Mouse (Mus musculus) kidney, postnatal 14 days (tissue): ENCODE data around the gene Ppfibp1.

Source experiments
- DNase-seq: peaks from one replicate; pipeline ENCODE4 v3.0.0; 2022; ENCODE audit warnings: mixed read lengths

Ppfibp1 gene

DNA sequence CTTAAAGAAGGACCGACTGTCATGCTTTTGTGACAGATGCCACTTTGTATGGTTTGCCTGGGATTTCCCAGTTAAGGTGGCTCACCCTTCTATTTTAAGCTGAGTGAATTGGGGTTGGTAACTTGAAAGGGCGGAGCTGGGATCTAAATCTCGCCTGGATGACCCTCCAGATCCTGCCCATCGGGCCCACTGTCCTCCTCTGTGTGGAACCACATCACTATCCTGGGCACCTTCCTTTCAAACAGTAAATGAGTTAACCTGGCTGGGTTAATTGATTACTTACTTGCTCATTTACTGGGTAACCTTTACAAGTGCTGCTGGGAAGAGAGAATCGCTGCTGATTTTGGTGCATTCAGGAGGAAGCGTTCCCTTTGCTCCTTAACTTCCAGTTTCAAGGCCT lies 30.1 kb downstream of the Ppfibp1 start:
- DNase-seq = no peak

DNA sequence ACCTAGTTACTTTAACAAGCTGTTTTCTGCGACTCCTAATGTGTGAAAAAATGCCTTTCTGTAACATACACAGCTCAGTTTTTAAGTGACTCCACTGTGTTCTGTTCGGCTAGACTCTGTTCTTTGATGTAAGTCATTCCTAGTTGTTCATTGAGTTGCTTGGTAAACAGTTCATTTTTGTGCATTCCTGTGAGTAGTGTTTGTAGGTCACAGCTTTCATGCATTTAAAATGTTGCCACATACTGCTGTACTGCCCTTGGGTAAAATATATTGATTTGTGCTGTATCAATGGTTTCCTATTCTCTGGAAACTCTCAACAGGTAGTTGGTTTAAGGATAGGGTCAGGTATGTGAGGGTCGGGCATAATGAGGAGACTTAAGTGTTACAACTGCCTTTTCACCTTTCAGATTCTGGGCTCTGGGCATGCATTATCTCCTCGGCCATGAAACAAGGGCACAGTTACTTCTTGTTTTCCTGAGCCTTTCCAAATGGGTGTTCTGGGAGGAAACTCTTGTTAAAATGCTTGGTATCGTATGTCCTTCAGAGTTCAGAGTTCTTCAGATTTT lies 38.2 kb downstream of the Ppfibp1 start:
- DNase-seq = no peak

DNA sequence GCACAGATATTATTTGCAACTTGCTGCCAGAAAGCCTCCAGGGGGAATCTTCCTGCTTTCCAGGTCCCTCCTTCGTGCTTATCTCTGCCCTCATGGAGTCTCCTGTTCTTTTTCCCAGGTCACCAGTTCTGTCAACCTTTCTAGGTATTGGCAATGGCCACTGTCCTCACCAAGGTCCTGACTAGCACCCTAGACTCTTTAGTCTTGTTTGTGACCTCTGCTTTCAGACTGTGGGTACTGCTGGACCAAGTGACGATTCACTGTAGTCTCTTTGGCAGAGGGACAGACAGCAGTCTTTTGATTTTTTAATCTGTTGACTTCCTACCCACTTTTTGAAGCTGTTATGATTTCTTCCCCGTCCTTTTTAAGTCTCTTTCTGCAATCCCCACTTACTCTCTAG lies 39.8 kb downstream of the Ppfibp1 start:
- DNase-seq = no peak

DNA sequence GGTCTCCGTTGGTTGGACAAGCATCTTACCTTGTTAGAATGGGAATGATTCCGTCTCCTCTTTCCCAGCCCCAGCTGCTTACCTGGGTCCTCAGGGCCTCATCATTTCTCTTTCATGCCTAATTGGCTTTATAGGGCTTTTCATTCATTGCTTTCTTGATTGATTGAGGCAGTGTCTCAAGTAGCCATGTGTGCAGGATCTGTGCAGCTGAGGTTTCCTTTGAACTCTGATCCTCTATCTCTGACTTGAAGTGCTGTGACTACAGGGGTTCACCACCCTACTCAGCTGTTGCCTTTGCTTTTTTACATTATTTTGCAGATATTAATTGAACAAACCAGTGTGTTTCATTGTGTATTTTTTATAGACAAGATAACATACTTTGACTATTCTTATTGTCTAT lies 40.7 kb downstream of the Ppfibp1 start:
- no peak for DNase-seq

- DNase-seq = peak; percentile 74
Measured at GRCm38 (mm10) chr6:146933123-146933522, 44.8 kb downstream of the Ppfibp1 start.

DNA sequence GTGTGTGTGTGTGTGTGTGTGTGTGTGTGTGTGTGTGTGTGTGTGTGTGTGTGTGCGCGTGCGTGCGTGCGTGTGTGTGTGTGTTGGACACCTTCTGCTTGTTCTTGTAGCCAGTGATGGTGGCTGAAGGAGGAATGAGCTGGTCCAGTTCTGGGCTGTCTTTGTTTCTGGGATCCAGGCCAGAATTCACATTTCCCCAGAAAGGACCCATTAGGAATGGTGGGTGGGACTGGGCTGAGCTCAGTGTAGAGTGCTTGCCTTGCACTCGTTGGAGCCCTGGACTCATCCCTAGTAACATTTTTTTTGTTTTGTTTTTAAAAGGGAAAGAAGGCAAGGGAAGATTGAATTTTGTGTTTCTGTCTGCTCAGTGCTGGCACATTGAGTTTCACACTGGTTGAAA lies 47.7 kb downstream of the Ppfibp1 start:
- peak; percentile 76 for DNase-seq

DNA sequence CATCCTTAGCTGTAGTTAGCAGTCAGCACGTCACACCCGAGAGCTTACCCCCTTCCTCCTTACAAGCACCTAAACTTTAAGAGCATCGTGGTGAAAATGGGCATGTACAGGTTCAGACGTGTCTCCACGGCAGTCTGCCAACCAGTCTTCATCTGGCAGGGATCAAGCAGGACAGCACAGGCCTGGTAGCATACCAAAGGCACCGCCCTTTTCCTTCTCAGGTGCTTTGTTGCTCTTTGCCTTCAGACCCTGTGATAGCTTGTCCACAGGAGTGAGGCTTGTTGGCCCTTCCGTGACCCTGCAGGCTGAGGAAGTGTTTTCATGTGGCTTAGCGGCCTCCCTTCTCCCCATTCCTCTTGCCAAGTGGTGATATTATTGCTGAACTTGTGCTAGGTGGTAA lies 50.7 kb downstream of the Ppfibp1 start:
- DNase-seq = peak; percentile 40

GRCm38 (mm10) chr6:146941505-146942275 lies 53.4 kb downstream of the Ppfibp1 start:
- no peak for DNase-seq

- no peak for DNase-seq
Measured at GRCm38 (mm10) chr6:146944009-146944408, 55.7 kb downstream of the Ppfibp1 start.

- no peak for DNase-seq
Measured at GRCm38 (mm10) chr6:146944830-146945229, 56.5 kb downstream of the Ppfibp1 start.

DNA sequence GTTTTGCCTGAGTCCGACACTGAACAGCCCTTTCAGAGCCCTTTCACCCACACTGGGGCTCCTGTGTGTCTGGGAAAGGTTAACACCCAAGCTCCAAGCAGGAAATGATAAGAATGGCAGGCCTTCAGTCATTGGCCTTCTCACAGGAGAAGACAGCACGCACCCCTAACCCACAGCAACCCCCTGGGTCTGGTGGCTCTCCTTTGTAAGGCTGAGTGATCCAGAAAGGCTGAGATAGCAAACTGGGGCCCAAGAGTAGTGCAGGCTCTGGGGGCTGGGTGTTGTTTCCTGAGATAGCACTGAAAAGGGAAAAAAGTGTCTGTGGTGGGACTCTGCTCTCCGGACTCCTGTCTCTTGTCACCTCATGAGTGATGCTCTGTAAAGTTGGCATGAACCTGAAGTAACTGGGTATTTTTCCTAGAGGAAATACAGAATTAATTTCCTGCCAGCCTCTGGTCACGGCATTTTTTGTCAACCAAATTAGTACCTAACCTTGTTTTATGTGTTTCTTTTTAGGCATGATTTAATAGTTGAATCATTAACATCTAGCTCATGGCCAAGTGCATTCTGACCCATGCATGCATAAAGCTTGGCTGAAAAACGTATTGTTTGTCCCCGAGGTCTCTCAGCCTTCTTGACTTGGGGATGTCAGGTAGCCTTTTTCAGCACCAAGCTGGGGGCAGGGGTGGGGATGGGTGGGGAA lies 58.2 kb downstream of the Ppfibp1 start:
- DNase-seq = peak; percentile 59

- no peak for DNase-seq
Measured at GRCm38 (mm10) chr6:146947186-146947585, 58.9 kb downstream of the Ppfibp1 start.

DNA sequence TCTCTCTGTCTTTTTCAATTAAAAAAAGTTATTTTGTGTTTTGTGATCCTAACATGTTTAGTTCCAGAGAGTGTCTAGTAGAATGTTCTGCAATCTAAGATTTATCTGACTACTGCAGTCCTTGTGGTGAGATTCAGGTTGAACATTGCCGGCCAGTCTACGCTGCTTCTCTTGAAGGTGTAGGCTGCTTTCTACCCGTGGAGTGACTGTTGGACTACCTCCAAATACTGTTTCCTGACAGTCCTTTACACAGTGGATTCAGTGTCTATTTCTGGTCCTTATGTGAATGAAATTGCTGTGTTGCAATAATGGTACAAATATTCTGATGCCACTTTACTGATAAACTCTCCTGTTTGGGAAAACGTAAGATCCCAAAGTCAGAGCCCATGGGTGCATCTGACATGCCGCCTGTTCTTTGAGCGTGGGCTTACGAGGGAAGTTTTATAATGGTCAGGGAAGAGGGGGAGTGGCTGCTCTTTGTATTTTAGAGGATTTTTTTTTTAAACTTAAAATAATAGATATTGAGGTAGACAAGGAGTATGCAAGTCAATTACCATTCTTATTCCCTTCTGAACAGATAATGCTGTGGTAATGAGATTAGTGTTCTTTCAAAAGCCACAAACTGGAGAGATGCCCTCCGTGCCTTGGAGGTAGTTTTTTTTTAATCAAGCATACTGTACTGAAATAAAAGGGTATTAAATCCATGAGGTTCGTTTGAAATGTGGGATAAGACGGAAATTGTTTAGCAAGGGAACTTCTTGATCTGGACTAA lies 61.6 kb downstream of the Ppfibp1 start:
- DNase-seq = no peak

GRCm38 (mm10) chr6:146950454-146950832 lies 62.2 kb downstream of the Ppfibp1 start:
- DNase-seq = no peak

DNA sequence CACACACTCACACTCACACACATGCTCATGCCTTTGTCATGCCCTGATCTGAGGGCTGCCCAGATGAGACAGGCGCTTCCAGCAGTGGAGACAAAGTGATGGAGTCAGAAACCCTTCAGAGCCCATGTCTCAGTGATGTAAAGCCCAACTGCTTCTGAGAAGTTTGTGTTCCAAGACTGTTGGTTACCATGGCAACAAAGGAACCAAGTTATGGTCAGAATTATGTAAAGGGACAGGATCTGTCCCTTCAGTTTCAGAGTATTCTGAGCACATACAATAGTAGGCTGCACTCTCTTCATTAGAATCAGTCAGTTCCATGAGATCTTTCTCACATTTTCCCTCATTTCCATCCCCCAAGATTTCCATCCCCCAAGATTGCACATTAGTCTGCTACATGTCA lies 66.0 kb downstream of the Ppfibp1 start, which contains the start of gene 1700034J05Rik:
1700034J05Rik (minus strand) TSS at position 165 of the 400 bp plus-strand sequence.
- DNase-seq = no peak

- no peak for DNase-seq
Measured at GRCm38 (mm10) chr6:146955475-146955874, 67.2 kb downstream of the Ppfibp1 start.

- no peak for DNase-seq
Measured at GRCm38 (mm10) chr6:146955896-146956295, 67.6 kb downstream of the Ppfibp1 start.

- no peak for DNase-seq
Measured at GRCm38 (mm10) chr6:146956961-146957360, 68.7 kb downstream of the Ppfibp1 start.

DNA sequence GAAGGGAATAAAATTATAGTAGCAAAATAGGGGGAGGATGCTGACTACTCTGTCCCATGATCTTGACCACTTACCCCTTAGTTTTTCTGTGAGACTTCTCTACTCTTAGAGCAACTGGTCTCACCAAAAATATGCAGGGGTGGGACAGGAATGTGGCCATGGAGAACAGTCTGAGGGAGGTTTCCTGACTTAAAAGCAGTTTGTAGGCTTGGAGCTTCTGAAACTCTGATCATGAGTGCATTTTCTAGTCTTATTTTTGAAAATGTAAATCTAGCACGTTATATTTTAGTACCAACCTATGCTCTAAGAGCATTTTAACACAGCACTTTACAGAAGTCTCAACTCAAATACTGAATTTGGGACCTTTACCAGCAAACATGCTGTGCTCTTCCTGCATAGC lies 70.4 kb downstream of the Ppfibp1 start:
- no peak for DNase-seq

- DNase-seq = no peak
Measured at GRCm38 (mm10) chr6:146959908-146960680, 71.8 kb downstream of the Ppfibp1 start.

- no peak for DNase-seq
Measured at GRCm38 (mm10) chr6:146960956-146961355, 72.7 kb downstream of the Ppfibp1 start.

DNA sequence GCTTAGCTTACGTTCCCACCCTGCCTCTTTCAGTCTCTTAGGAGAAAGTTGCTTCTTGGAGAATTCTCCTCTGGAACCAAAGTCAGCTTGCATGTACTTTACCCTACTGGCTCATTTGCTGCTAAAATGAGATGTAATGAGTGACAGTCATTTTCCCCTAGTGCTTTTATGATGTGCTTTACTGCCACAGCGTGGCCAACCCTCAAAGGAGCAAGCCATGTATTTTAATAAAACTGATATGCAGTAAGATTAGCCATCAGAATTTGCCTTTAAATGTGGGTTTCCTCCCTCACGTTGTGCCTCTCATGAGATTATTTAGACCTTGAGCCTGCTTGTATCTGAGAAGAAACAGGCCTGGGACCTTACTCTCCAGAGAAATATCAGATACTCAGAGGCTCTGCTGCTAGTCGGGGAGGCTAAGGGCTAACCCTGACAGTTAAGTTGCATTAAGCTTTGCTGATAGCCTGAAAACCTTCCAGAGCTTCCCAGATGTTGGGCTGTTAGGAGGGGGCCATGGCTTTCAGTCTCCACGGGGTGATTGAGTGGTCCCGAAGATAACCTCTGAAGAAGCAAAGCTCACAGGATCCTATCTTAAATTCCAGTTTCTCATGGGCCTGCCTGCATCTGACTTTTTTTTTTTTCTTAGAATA lies 73.7 kb downstream of the Ppfibp1 start:
- DNase-seq = no peak
